Mouse (Mus musculus) forebrain, embryonic 14.5 days (tissue): ENCODE measurements at regions not wholly inside any gene's neighbourhood (a gene's known extent, or its start where the extent isn't known, plus 50 kb on each side); places are given as distances from the start of the nearest gene placed in this dataset.

Experiments used
- ATAC-seq: fragments of 200-750 bp; cut with Nextera tagmentation; 2 replicates; pipeline ENCODE4 v1.8.0; 2017; ENCODE audit warnings: mild to moderate bottlenecking, moderate library complexity
- DNase-seq: peaks from one replicate; pipeline ENCODE4 v3.0.0-alpha.2; 2015; ENCODE audit warnings: low spot score
- H3K27ac ChIP-seq: fragments of 300-500 bp; sonication (generic); 2 replicates; pipeline ENCODE4 v1.5.1; 2014; ENCODE audit warnings: low read depth, mild to moderate bottlenecking, control low read depth, low read length, moderate library complexity
- H3K27me3 ChIP-seq: fragments of 300-500 bp; sonication (generic); replicated peaks from 2 replicates; pipeline ENCODE4 v1.6.1; 2014; ENCODE audit warnings: low read length, control low read depth, mixed read lengths; ENCODE audit not compliant: control insufficient read depth, insufficient read depth
- H3K36me3 ChIP-seq: fragments of 300-500 bp; sonication (generic); 2 replicates; pipeline ENCODE4 v1.6.1; 2014; ENCODE audit warnings: low read length, control low read depth; ENCODE audit not compliant: control insufficient read depth, insufficient read depth
- H3K4me1 ChIP-seq: fragments of 300-500 bp; sonication (generic); 2 replicates; pipeline ENCODE4 v1.6.1; 2014; ENCODE audit warnings: antibody characterized with exemption, low read length, control low read depth; ENCODE audit not compliant: control insufficient read depth, insufficient read depth
- H3K4me2 ChIP-seq: fragments of 300-500 bp; sonication (generic); 2 replicates; pipeline ENCODE4 v1.6.1; 2014; ENCODE audit warnings: mild to moderate bottlenecking, control low read depth, low read length
- H3K4me3 ChIP-seq: fragments of 300-500 bp; sonication (generic); 2 replicates; pipeline ENCODE4 v1.5.1; 2014; ENCODE audit warnings: low read depth, low read length, control low read depth
- H3K9ac ChIP-seq: fragments of 300-500 bp; sonication (generic); 2 replicates; pipeline ENCODE4 v1.6.1; 2014; ENCODE audit warnings: mild to moderate bottlenecking, low read length, control low read depth, moderate library complexity
- H3K9me3 ChIP-seq: fragments of 300-500 bp; sonication (generic); replicated peaks from 2 replicates; pipeline ENCODE4 v1.6.1; 2016; ENCODE audit warnings: low read length, control low read depth, mixed read lengths; ENCODE audit not compliant: control insufficient read depth
- WGBS: fragments of 180-500 bp; shearing (Covaris S2); extraction: QIAGEN DNeasy Blood & Tissue Kit; methylation state at CpG from one replicate; pipeline ENCODE4 v1.1.7; 2014; 5-methylcytosine and 5-hydroxymethylcytosine counted together

DNA sequence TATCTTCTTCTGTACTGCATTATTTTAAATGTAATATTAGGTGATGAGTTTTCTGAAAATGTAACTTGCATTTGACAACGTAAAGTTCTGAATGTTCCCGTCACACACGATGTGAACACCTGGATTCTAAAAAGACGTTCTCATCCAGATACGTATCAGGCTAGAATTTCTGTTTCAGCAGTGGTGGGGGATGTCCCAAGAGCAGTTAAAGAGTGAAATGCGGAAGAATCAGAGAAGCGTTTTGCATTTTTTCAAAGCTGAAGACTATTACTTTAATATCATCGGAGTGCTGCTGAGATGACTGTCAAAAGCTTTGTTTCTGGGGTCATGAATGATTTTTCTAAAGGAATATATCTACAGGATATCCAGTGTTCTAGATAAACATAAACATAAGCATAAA, 186.7 kb downstream of the Atxn7l3b start:
- Histone ChIP-seq H3K4me2 (no peak overlapping the region), H3K4me3 (no peak overlapping the region), H3K4me1 (no peaks in the 10 kb centered on the region), H3K27ac (no peak overlapping the region), H3K9ac (no peak overlapping the region), H3K27me3 (no peaks in the 10 kb centered on the region), H3K9me3 (no peaks in the 10 kb centered on the region), H3K36me3 (no peaks in the 10 kb centered on the region)
- 93% methylated on average over 8 of the region's 8 CpGs for WGBS
- DNase-seq, result no peak
- no peak for ATAC-seq
